Mouse (Mus musculus): ENCODE results near the gene B3galnt1.

GRCm38 (mm10) chr3:69578791-69579190, 20.0 kb downstream of the B3galnt1 start:
- TF ChIP-seq CTCF (IDR thresholded peaks at IDR 0.05) (peak; percentile 39), POLR2A (IDR thresholded peaks at IDR 0.05; ENCODE audit: insufficient read depth, low read depth, low read length) (no peak)

Data from heart, adult 2 months (tissue).